Mouse (Mus musculus) splenic B cell, adult 2 months (primary cell): Measurements from ENCODE around the gene B3galt5.

ENCODE experiments used
- DNase-seq: peaks from one replicate; pipeline ENCODE4 v3.0.0-alpha.2; 2011; ENCODE audit warnings: low read depth, low spot score
- H3K27me3 ChIP-seq: 2 replicates; pipeline ENCODE4 v1.6.1; 2012; ENCODE audit warnings: mild to moderate bottlenecking, low read length, moderate library complexity, mixed read lengths; ENCODE audit not compliant: control insufficient read depth, poor library complexity, insufficient read depth, severe bottlenecking
- H3K36me3 ChIP-seq: 2 replicates; pipeline ENCODE4 v1.6.1; 2012; ENCODE audit warnings: mild to moderate bottlenecking, low read length, moderate library complexity, mixed read lengths; ENCODE audit not compliant: control insufficient read depth, poor library complexity, insufficient read depth, severe bottlenecking

The B3galt5 gene

DNA sequence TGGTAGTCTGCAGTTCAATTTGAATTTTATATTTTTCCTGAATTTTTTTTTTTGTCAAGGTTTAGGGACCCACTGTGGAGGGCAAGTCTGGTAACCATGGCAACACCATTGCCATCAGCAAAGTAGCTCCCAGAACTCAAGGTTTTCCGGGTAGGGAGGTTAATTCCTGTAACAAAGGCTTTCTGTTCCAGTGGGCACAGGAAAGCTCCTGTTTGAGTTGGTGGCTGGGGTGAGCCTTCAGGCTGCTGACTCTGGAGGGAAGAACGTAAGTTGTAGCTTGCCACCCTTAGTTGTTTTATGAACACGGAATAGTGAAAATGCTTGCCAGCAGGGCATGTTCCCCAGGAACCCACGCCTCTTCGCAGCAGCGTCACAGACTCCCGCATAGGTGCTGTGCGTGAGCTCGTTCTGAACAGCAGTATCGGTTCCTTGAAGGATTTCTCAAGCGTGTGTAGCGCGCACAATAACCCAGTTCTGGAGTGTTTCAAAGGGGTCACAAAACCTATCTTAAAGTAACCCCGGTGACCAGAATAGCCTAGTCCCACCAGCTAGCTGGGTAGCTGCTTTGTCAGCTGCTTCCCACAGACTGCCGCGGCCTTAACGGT is at the start of gene B3galt5:
Gene B3galt5, plus strand, starts transcription at position 436 of the 605 bp plus-strand sequence.
- Histone ChIP-seq H3K36me3 (no peaks in the 10 kb centered on the region), H3K27me3 (no peaks in the 10 kb centered on the region)
- DNase-seq = no peak

DNA sequence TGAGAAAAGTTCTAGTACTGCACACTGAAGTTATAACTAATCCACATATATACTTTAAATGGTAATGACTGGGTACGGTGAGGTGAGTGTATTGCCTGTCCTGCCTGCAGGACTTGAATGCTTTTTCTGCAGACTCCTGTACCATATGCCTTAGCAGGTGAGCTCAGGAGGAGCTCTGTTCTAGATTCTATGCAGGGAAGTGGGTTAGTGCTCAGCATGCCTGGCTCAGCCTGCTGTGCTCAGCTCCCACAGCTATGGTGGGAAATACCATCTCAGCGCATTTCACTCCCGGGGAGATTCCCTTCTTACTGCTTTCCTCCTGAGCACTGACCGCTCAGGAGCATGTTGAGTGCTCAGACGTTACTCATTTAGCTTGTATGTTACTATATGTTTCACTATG is 48.0 kb upstream of the B3galt5 start:
- Histone ChIP-seq H3K36me3 (no peaks in the 10 kb centered on the region), H3K27me3 (no peaks in the 10 kb centered on the region)

DNA sequence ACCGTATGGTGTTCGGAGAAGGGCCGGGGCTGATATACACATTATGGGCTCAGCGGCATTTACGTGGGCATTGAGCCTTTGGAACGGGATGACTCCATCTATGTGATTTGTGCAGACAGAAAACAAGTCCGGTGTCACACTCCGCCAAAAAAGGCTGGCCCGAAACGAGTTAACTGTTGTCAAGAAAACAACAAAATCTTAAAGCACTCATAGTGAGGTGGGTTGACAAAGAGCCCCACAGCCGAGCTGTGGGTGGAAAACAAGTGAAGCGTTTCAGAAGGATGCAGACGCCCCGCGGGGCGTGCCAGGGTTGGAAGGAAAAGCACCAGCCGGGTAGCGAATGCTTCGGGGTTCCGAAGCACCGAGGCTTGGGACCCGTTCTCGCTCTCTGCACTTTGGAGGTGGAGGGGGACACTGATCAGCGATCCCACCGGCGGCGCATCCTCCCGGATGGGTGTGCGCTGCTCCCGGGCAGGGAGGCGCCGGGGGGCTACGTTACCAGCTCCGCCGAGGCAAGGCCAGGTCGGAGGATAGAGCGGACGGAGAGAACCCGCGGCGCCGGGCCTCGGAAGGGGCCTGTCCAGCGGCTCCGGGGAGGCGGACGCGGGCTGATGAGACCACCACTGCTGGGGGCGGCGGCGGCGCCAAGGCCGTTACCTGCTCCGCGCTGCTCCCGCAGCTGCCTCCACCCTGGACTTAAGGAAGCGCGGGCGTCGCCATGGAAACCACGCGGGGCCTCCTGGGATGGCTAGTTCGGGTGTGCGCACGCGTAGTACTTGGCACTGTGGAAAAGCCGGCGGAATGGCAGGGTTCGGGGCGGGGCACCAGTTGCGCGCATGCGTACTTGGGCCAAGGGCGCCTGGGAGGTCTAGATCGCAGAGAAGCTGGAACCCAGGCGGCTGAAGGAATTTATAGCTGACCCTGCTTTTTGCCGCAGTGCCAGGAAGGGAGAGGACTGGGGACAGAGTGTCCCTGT is 43.8 kb upstream of the B3galt5 start, which contains the start of gene Lca5l:
Gene Lca5l, minus strand, starts transcription at position 741 of the 976 bp plus-strand sequence.
- Histone ChIP-seq H3K36me3 (no peaks in the 10 kb centered on the region), H3K27me3 (no peaks in the 10 kb centered on the region)
- DNase-seq = peak; percentile 93

More for the DNA sequence above, 48.0 kb upstream of the B3galt5 start:
- no peak for DNase-seq

- DNase-seq = no peak
Observed at GRCm38 (mm10) chr16:96199913-96200701, 35.5 kb upstream of the B3galt5 start, which contains the start of gene Sh3bgr. TSS of gene Sh3bgr (plus strand) at chr16:96200450.

DNA sequence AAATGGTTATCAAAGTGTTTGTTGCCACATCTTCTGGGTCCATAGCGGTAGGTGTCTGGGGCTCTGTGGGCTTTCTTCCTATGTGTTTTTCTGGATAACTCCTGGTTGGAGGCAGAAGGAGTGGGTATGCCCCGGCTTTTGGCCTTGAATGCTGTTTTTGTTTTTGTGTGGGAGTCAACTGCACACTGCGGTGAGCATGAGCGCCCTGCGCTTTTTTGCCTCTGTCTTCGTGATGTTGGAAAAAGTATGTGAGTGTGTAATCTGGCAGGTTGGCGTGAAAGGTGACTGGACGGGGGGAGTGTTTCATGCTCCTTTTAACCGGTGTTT is 34.9 kb upstream of the B3galt5 start:
- Histone ChIP-seq H3K27me3 (no peaks in the 10 kb centered on the region), H3K36me3 (no peaks in the 10 kb centered on the region)
- no peak for DNase-seq

More at GRCm38 (mm10) chr16:96199913-96200701, 35.5 kb upstream of the B3galt5 start, which contains the start of gene Sh3bgr:
- Histone ChIP-seq H3K36me3 (no peaks in the 10 kb centered on the region), H3K27me3 (no peaks in the 10 kb centered on the region)

GRCm38 (mm10) chr16:96201485-96202232 is 33.9 kb upstream of the B3galt5 start:
- H3K27me3 ChIP-seq = no peaks in the 10 kb centered on the region
- DNase-seq = no peak
- H3K36me3 ChIP-seq = no peaks in the 10 kb centered on the region

DNA sequence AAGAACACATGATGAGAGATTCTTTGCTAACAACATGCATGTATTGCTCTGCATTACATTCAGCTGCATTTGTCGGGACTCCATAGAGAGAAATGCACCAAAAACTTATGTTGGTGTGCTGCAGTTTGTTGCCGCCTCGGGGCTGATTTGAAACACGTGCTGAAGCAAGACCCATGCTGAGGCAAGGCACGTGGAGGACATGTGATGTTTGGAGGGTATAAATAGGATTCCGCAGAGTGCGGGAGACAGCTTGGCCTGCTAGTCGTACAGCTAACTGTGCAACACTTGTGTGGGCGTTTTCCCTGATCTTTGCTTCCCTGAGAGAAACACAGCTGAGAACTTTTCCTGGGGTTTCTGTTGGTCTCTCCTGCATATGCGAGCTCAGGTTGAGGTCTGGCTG is 25.8 kb upstream of the B3galt5 start:
- H3K36me3 ChIP-seq = no peaks in the 10 kb centered on the region
- no peak for DNase-seq
- no peaks in the 10 kb centered on the region for H3K27me3 ChIP-seq

DNA sequence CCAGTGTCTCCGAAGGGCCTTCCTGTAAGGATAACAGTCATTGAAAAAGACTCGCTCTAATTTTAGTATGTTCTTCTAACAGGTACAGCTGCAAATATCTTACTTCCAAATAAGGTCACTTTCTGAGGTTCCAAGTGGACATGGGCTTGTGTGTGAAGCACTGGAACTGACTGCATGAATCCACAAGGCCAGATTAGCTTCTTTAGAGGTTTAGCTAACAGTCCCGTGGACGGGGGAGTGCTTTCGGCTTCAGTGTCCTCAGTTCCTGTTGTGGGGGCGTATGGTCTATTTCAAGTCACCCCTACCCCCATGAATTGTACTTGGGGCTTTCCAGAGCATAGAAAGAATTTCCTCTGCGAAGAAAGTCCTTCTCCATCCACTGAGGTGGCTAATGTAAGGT is 24.7 kb upstream of the B3galt5 start:
- no peaks in the 10 kb centered on the region for H3K27me3 ChIP-seq
- DNase-seq = peak; percentile 52
- H3K36me3 ChIP-seq = no peaks in the 10 kb centered on the region

- Histone ChIP-seq H3K27me3 (no peaks in the 10 kb centered on the region), H3K36me3 (no peaks in the 10 kb centered on the region)
- DNase-seq = no peak
Observed at GRCm38 (mm10) chr16:96213027-96213426, 22.6 kb upstream of the B3galt5 start.

- Histone ChIP-seq H3K27me3 (no peaks in the 10 kb centered on the region), H3K36me3 (no peaks in the 10 kb centered on the region)
- DNase-seq = peak; percentile 39
Observed at GRCm38 (mm10) chr16:96221491-96221890, 14.1 kb upstream of the B3galt5 start.

DNA sequence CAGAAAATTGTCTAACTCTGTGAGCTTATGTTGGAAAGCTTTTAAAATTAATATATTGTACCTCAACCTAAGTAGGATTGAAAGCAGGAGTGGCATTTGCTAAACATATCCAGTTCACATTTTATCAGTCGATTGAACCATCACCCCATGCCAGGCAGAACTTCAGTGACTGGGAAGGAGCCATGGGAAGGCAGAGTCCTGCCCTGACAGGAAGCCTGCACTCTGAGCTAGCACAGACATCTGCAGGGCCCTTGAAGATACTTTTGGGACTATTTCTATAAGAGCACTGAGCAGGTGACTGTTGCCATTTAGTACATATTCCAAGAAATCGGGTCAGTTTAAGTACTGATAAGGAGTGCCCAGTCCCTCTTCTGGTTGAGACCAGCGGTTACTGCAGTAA is 13.6 kb upstream of the B3galt5 start:
- Histone ChIP-seq H3K27me3 (no peaks in the 10 kb centered on the region), H3K36me3 (no peaks in the 10 kb centered on the region)
- DNase-seq = no peak

- Histone ChIP-seq H3K27me3 (no peaks in the 10 kb centered on the region), H3K36me3 (no peaks in the 10 kb centered on the region)
- no peak for DNase-seq
Observed at GRCm38 (mm10) chr16:96222452-96222851, 13.1 kb upstream of the B3galt5 start.

DNA sequence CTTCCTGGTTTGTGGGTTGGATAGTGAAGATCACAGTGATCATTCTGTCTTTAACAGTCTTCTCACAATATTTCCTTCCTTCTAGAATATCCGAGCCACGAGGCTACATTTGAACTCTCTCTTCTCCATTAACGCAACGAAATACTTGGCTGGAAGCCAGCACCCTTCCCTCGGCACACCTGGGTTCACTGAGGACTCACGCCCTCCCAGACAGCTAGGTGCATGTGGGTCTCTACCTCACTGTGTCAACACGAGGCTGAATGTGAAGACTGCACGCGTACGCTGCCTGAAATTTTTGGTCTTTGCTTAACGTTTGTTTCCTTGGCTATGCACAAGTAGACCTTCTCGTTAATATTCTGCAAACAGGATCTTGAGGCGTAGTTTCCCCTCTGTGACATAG is 7.2 kb upstream of the B3galt5 start:
- no peaks in the 10 kb centered on the region for H3K36me3 ChIP-seq

GRCm38 (mm10) chr16:96229044-96229555 is 6.5 kb upstream of the B3galt5 start:
- no peak for DNase-seq
- no peaks in the 10 kb centered on the region for H3K27me3 ChIP-seq
- no peaks in the 10 kb centered on the region for H3K36me3 ChIP-seq

More for the DNA sequence above, 7.2 kb upstream of the B3galt5 start:
- H3K27me3 ChIP-seq = no peaks in the 10 kb centered on the region
- no peak for DNase-seq
